Mouse (Mus musculus) embryonic facial prominence, embryonic 12.5 days (tissue): ENCODE measurements around the gene Prkrip1. TPM values are rescaled to one million over a fixed set of nuclear protein-coding genes. Genes with fewer than 3 reads are reported as not detected.

Experiments used
- ATAC-seq: fragments of 200-750 bp; cut with Nextera tagmentation; 2 replicates; pipeline ENCODE4 v1.8.0; 2017; ENCODE audit not compliant: insufficient number of reproducible peaks, insufficient read depth, low FRiP score, low TSS enrichment
- H3K27ac ChIP-seq: fragments of 300-500 bp; sonication (generic); 2 replicates; pipeline ENCODE4 v1.5.1; 2016; ENCODE audit warnings: mild to moderate bottlenecking
- H3K27me3 ChIP-seq: fragments of 300-500 bp; sonication (generic); 2 replicates; pipeline ENCODE4 v1.6.1; 2016; ENCODE audit warnings: mild to moderate bottlenecking, moderate library complexity
- H3K36me3 ChIP-seq: fragments of 300-500 bp; sonication (generic); 2 replicates; pipeline ENCODE4 v1.6.1; 2016; ENCODE audit warnings: mild to moderate bottlenecking
- H3K4me1 ChIP-seq: fragments of 300-500 bp; sonication (generic); 2 replicates; pipeline ENCODE4 v1.6.1; 2016
- H3K4me2 ChIP-seq: fragments of 300-500 bp; sonication (generic); replicated peaks from 2 replicates; pipeline ENCODE4 v1.6.1; 2016; ENCODE audit warnings: mild to moderate bottlenecking, moderate library complexity
- H3K4me3 ChIP-seq: fragments of 300-500 bp; sonication (generic); 2 replicates; pipeline ENCODE4 v1.5.1; 2016; ENCODE audit warnings: mild to moderate bottlenecking
- H3K9ac ChIP-seq: fragments of 300-500 bp; sonication (generic); 2 replicates; pipeline ENCODE4 v1.6.1; 2016; ENCODE audit warnings: mild to moderate bottlenecking, moderate library complexity
- H3K9me3 ChIP-seq: fragments of 300-500 bp; sonication (generic); 2 replicates; pipeline ENCODE4 v1.6.1; 2016; ENCODE audit warnings: mild to moderate bottlenecking, moderate library complexity
- WGBS: fragments of 180-500 bp; shearing (Covaris S2); methylation state at CpG from one replicate; pipeline ENCODE4 v1.1.7; 2016; 5-methylcytosine and 5-hydroxymethylcytosine counted together
- polyA plus RNA-seq: library from polyadenylated mRNA; unstranded; fragments of >200 nt; fragmentation: Nextera tagmentation; extraction: Ambion mirVana; gene quantifications from 2 replicates; pipeline ENCODE4 v1.2.1, GENCODE M21; 2016

Prkrip1 gene
- polyA plus RNA-seq, 1 experiment from 2014 or later = 60.2 TPM

DNA sequence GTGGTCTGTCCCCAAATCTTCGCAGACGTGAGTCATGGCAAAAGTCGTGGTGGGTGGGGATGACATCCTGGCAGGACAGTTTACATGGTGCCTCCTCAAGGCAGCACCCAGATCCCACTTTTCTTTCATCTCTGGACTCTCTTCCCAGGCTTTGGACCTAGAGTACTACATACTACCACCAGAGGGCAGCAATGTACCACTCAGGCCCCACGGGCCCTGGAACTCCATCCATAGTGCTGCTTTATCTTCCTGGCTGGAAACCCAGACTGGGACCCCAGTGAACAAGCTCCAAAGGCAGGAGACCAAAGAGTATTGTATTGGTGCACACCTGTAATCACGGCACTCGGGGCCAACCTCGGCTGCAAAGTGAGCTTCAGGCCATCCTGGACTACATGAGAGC lies 3.1 kb upstream of the Prkrip1 start:
- Histone ChIP-seq H3K4me2 (no peak overlapping the region), H3K4me3 (no peak overlapping the region), H3K36me3 (peaks cover 3% of the 10 kb centered on the region), H3K9me3 (no peaks in the 10 kb centered on the region), H3K9ac (no peak overlapping the region), H3K27me3 (no peaks in the 10 kb centered on the region), H3K4me1 (peaks cover 6% of the 10 kb centered on the region), H3K27ac (no peak overlapping the region)
- 32% methylated on average over 7 of the region's 7 CpGs for WGBS
- ATAC-seq = peak; percentile 54; the same call in 1 of the 2 replicates

DNA sequence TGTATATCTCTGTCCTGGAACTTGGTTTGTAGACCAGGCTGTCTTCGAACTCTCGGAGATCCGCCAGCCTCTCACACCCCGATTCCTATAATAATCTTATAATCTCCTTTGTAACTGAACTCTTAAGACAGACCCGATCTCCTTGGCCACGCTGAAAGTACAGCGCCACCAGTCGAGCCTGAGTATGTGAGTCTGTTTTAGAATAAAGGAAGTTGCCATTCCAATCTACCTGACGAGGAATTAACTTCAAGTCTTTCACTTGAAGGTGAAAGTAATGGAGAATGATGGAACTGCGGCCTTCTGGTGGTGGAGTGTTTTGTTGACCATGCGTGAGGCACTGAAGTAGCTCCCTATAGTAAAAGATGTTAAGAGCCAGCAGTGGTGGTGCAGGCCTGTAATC lies 763 bp upstream of the Prkrip1 start:
- no peak for ATAC-seq
- whole genome bisulfite sequencing = 34% methylated on average over 11 of the region's 11 CpGs

DNA sequence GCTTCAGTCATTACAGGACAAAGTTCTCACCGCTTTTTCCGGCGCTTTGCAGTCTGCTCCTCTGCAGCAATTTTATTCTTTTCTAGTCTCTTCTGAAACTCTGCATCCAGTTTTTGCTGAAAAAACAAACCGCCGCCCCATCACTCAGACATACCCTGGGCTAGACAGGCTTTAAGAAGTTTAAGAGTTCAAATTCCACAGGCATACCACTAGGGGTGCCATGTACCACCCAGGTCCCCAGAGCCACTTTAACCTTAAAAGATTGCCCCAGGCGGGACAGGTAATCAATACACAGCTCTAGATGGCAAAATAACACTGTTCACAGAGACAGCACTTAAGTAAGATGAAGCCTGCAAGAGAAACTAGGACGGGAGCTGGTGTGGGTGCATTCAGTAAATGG lies 6.9 kb downstream of the Prkrip1 start:
- 84% methylated on average over 7 of the region's 7 CpGs for WGBS
- H3K4me1 ChIP-seq = no peaks in the 10 kb centered on the region
- no peaks in the 10 kb centered on the region for H3K27me3 ChIP-seq
- no peak overlapping the region for H3K27ac ChIP-seq
- no peak for ATAC-seq
- H3K9me3 ChIP-seq = no peaks in the 10 kb centered on the region
- H3K9ac ChIP-seq = no peak overlapping the region
- no peak overlapping the region for H3K4me2 ChIP-seq
- H3K4me3 ChIP-seq = no peak overlapping the region
- H3K36me3 ChIP-seq = peaks cover 93% of the 10 kb centered on the region

More for the DNA sequence above, 763 bp upstream of the Prkrip1 start:
- H3K27ac ChIP-seq = no peak overlapping the region
- H3K4me1 ChIP-seq = peaks cover 6% of the 10 kb centered on the region
- H3K27me3 ChIP-seq = no peaks in the 10 kb centered on the region
- H3K4me3 ChIP-seq = peak overlapping the region; percentile 97
- no peak overlapping the region for H3K9ac ChIP-seq
- H3K9me3 ChIP-seq = no peaks in the 10 kb centered on the region
- H3K36me3 ChIP-seq = peaks cover 26% of the 10 kb centered on the region
- peak overlapping the region; percentile 93 for H3K4me2 ChIP-seq

DNA sequence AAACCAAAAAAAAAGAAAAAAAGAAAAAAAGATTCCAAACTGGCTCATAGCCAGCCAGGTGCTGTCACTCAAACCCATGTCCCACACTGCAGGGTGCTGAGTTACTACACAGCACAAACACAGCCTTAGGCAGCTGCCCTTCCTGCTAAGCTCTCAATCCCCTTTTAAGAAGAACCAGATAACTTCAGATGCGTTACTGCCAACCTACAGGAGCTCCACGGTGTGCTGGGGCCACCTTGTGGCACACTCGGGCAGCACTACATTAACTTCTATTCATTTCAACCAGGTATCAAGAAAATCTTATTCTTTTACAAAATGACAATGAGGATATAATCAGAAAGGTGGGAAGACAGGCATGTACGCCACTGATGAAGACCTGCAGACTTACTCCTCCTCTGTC lies 12.0 kb downstream of the Prkrip1 start:
- no peak overlapping the region for H3K4me2 ChIP-seq
- H3K4me1 ChIP-seq = no peaks in the 10 kb centered on the region
- 47% methylated on average over 4 of the region's 4 CpGs for WGBS
- H3K36me3 ChIP-seq = peaks cover 83% of the 10 kb centered on the region
- no peak for ATAC-seq
- no peaks in the 10 kb centered on the region for H3K27me3 ChIP-seq
- no peak overlapping the region for H3K4me3 ChIP-seq
- H3K9ac ChIP-seq = no peak overlapping the region
- H3K27ac ChIP-seq = no peak overlapping the region
- H3K9me3 ChIP-seq = no peaks in the 10 kb centered on the region

DNA sequence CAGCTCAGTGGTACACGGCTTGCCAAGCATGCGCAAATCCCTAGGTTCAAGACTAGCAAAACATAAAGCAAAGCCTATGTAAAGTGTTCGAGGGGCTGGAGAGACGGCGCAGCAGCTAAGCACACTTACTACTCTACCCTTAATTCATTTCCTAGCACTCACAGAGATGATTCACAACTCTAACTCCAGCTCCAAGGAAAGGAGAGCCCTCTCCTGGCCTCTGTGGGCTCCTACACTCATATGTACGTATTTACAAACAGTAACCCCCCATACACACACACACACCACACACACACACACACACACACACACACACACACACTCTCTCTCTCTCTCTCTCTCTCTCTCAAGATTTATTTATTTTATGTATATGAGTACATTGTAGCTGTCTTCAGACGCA lies 15.0 kb downstream of the Prkrip1 start:
- no peaks in the 10 kb centered on the region for H3K9me3 ChIP-seq
- H3K9ac ChIP-seq = no peak overlapping the region
- H3K36me3 ChIP-seq = peaks cover 85% of the 10 kb centered on the region
- ATAC-seq = no peak
- WGBS = 89% methylated on average over 7 of the region's 7 CpGs
- H3K4me3 ChIP-seq = no peak overlapping the region
- H3K27ac ChIP-seq = no peak overlapping the region
- no peaks in the 10 kb centered on the region for H3K4me1 ChIP-seq
- H3K4me2 ChIP-seq = no peak overlapping the region
- H3K27me3 ChIP-seq = no peaks in the 10 kb centered on the region

DNA sequence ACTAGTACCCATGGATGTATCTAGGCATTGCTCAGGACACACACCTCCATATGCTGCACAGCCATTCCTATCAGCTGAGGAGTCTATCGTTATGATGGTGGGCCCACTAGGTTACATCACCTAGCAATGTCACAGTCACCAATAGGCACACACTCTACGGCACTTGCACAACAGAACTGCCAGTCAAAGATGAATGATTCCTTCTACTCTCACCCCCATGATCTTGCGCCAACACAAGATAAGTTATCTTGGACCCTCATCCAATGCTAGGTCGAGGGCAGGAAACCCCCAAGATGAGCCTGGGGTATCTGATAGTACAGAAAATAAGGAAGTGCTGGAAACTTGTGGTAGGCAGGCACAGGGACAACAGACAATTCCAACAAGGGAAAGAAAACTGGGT lies 15.9 kb downstream of the Prkrip1 start:
- no peak overlapping the region for H3K27ac ChIP-seq
- no peaks in the 10 kb centered on the region for H3K4me1 ChIP-seq
- no peak overlapping the region for H3K9ac ChIP-seq
- no peaks in the 10 kb centered on the region for H3K9me3 ChIP-seq
- no peaks in the 10 kb centered on the region for H3K27me3 ChIP-seq
- H3K4me3 ChIP-seq = no peak overlapping the region
- peaks cover 84% of the 10 kb centered on the region for H3K36me3 ChIP-seq
- 94% methylated on average over 4 of the region's 4 CpGs for WGBS
- H3K4me2 ChIP-seq = no peak overlapping the region
- no peak for ATAC-seq

DNA sequence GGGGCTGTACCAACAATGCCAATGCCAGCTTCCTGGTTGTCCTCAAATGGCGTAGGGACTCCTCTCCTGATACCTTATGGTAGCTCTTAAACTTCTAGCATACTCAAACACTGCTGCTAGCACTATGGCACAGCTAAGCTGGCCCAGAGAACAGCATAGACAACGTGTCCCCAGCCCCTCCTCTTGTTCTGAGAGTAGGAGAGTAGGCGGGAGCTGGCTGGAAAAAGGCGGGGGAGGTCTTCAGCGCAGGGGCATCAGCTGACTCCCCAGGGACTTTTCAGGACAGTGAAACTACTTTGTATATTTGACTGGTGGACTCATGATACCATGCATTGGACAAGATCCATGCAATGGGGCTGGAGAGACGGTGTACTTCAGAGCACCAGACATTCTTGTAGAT lies 16.7 kb downstream of the Prkrip1 start:
- no peak for ATAC-seq
- 85% methylated on average over 6 of the region's 6 CpGs for WGBS
- no peaks in the 10 kb centered on the region for H3K4me1 ChIP-seq
- no peak overlapping the region for H3K4me2 ChIP-seq
- no peak overlapping the region for H3K9ac ChIP-seq
- peaks cover 88% of the 10 kb centered on the region for H3K36me3 ChIP-seq
- H3K27me3 ChIP-seq = no peaks in the 10 kb centered on the region
- H3K27ac ChIP-seq = no peak overlapping the region
- no peak overlapping the region for H3K4me3 ChIP-seq
- H3K9me3 ChIP-seq = no peaks in the 10 kb centered on the region

DNA sequence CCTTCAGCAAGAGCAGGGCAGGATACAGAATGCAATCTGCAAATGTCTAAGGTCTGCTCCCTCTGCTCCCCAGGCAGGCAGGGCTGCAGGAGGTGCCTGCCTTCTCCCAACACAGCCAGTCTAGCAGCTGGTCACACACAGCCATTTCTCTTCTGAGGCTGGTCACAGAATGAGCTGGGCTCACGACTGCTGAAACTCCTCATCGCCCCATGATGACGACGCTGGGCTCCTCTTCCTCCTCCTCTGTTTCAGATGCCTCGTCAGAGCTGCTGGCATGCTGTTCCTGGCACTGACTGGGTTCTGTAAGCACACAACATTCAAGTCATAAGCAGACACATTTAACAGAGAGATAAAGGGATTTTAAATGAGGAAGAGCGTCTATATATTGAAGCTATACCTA lies 17.6 kb downstream of the Prkrip1 start:
- no peak overlapping the region for H3K4me3 ChIP-seq
- no peaks in the 10 kb centered on the region for H3K27me3 ChIP-seq
- WGBS = 87% methylated on average over 6 of the region's 6 CpGs
- no peaks in the 10 kb centered on the region for H3K4me1 ChIP-seq
- no peak for ATAC-seq
- H3K36me3 ChIP-seq = peaks cover 83% of the 10 kb centered on the region
- no peak overlapping the region for H3K9ac ChIP-seq
- H3K9me3 ChIP-seq = no peaks in the 10 kb centered on the region
- H3K27ac ChIP-seq = no peak overlapping the region
- H3K4me2 ChIP-seq = no peak overlapping the region

DNA sequence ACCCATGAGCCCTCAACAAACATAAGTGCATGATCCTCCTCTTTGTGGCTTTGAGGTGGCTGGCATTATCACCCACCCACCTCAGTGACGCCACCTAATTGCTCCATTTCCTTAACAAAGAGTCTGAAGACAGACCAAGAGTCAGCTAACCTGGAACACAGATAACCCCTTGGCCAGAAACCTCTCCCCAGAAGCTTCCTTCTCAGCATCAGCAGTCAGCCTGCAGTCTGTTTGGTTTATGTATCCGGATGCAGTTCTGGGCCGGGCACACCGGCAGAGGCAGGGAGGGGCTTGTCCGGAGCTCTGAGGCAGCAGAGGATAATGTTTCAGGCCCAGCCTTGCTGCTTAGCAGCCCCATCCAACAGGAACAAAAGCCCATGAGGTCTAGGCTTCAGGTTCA lies 19.2 kb downstream of the Prkrip1 start:
- no peaks in the 10 kb centered on the region for H3K4me1 ChIP-seq
- H3K27me3 ChIP-seq = no peaks in the 10 kb centered on the region
- ATAC-seq = no peak
- H3K27ac ChIP-seq = no peak overlapping the region
- H3K36me3 ChIP-seq = peaks cover 69% of the 10 kb centered on the region
- H3K9ac ChIP-seq = no peak overlapping the region
- H3K4me3 ChIP-seq = no peak overlapping the region
- no peak overlapping the region for H3K4me2 ChIP-seq
- H3K9me3 ChIP-seq = no peaks in the 10 kb centered on the region
- 72% methylated on average over 5 of the region's 5 CpGs for WGBS

DNA sequence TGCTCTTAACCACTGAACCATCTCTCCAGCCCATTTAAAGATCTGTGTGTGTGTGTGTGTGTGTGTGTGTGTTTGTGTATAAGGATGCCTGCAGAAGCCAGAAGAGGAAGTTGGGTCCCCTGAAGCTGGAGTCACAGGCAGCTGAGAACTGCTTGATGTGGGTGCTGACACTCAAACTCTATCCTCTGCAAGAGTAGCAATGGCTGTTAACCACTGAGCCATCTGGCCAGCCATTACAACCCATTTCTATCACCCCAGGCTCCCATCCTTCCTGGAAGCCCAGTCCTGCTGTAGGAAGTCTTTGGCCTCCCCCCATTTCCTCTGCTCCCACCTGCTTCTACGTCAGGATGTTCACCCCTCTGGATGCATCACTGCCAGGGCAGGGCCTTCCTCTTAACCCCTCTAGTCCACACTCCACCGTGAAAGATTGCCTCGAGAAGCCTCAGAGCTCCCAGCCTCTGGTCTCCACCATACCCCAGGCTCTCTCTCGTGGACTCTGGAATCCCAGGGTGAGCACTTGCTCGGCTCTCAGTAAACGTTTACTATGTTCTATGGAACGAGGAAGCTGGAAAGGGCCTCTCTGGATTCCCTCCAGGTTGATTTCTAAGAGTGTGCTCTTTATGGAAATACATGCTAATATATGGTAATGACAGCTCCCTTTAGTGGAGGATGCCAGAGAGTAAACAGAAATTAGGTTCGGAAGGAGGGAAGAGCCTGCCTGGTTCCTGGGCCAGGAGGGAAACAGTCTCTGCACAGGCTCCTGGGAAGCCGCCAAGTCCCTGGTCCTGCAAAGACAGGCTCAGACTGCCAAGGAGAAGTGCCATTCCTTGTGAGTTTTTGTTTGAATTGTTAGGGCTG lies 24.9 kb downstream of the Prkrip1 start:
- Histone ChIP-seq H3K36me3 (peaks cover 18% of the 10 kb centered on the region), H3K27me3 (0 out of 2 replicates have a peak, but pooled peaks cover 6% of the 10 kb centered on the region), H3K4me2 (no peak overlapping the region), H3K4me1 (peaks cover 11% of the 10 kb centered on the region; the same call in 1 of the 2 replicates), H3K9me3 (no peaks in the 10 kb centered on the region), H3K4me3 (no peak overlapping the region), H3K27ac (no peak overlapping the region), H3K9ac (no peak overlapping the region)
- WGBS = 56% methylated on average over 9 of the region's 9 CpGs
- no peak for ATAC-seq

DNA sequence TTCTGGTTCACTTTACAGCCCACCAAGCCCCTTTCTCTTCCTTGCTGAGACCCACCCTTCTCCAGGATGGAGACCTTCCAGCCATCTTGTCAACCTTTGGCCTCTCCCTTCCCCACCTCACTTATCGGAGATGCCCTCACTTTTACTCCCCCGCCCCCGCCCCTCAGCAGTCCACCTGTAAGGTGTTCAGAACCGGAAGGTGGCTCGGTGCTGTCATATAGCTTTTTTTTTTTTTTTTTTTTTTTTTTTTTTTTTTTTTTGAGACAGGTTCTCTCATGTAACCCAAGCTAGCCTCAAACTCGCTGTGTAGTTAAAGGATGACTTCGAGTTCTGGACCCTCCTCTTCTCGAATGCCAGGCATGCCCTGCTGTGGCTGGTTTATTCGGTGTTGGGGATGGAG lies 25.8 kb downstream of the Prkrip1 start:
- H3K9me3 ChIP-seq = 0 out of 2 replicates have a peak, but pooled peaks cover 2% of the 10 kb centered on the region
- H3K4me1 ChIP-seq = peaks cover 11% of the 10 kb centered on the region; the same call in 1 of the 2 replicates
- no peak overlapping the region for H3K9ac ChIP-seq
- 78% methylated on average over 9 of the region's 9 CpGs for WGBS
- 0 out of 2 replicates have a peak, but pooled peaks cover 6% of the 10 kb centered on the region for H3K27me3 ChIP-seq
- no peak overlapping the region for H3K4me2 ChIP-seq
- no peak for ATAC-seq
- H3K36me3 ChIP-seq = peaks cover 14% of the 10 kb centered on the region
- no peak overlapping the region for H3K27ac ChIP-seq
- no peak overlapping the region for H3K4me3 ChIP-seq
